Mouse (Mus musculus): ENCODE results near the gene Calml4. TPM values are rescaled to one million over a fixed set of nuclear protein-coding genes. Genes with fewer than 3 reads are reported as not detected.
"Not testable (repeated sequence)": the region's sequence is repeated elsewhere in the genome, so short reads cannot be mapped to it uniquely, and the experiment has no call there.

Gene Calml4
- polyA plus RNA-seq, 1 experiment from 2014 or later, result 7.1 TPM

- H3K9me3 ChIP-seq (replicated peaks); H3K36me3 ChIP-seq; H3K4me1 ChIP-seq; H3K4me2 ChIP-seq; H3K4me3 ChIP-seq (replicated peaks); H3K27ac ChIP-seq (replicated peaks); H3K9ac ChIP-seq (replicated peaks); ATAC-seq (ENCODE audit: low FRiP score); H3K27me3 ChIP-seq (replicated peaks): not testable (repeated sequence)
- 92% methylated on average over 5 of the region's 6 CpGs for WGBS
Observed at GRCm38 (mm10) chr9:62819910-62820309, 38.0 kb upstream of the Calml4 start.

GRCm38 (mm10) chr9:62820829-62821228 is 37.1 kb upstream of the Calml4 start:
- Histone ChIP-seq H3K9me3 (replicated peaks) (no peaks in the 10 kb centered on the region), H3K4me1 (peaks cover 18% of the 10 kb centered on the region), H3K4me2 (no peak overlapping the region), H3K27ac (replicated peaks) (no peak overlapping the region), H3K4me3 (replicated peaks) (no peak overlapping the region), H3K36me3 (no peaks in the 10 kb centered on the region), H3K9ac (replicated peaks) (no peak overlapping the region), H3K27me3 (replicated peaks) (no peaks in the 10 kb centered on the region)
- ATAC-seq (ENCODE audit: low FRiP score), result no peak
- 85% methylated on average over 6 of the region's 6 CpGs for WGBS

GRCm38 (mm10) chr9:62821811-62822210 is 36.1 kb upstream of the Calml4 start:
- H3K27ac ChIP-seq (replicated peaks), result no peak overlapping the region
- H3K4me2 ChIP-seq, result no peak overlapping the region
- H3K4me3 ChIP-seq (replicated peaks), result no peak overlapping the region
- no peaks in the 10 kb centered on the region for H3K27me3 ChIP-seq (replicated peaks)
- no peak overlapping the region for H3K9ac ChIP-seq (replicated peaks)
- H3K36me3 ChIP-seq, result no peaks in the 10 kb centered on the region
- no peak for ATAC-seq (ENCODE audit: low FRiP score)
- WGBS, result 94% methylated on average over 7 of the region's 7 CpGs
- H3K9me3 ChIP-seq (replicated peaks), result no peaks in the 10 kb centered on the region
- H3K4me1 ChIP-seq, result peaks cover 21% of the 10 kb centered on the region

DNA sequence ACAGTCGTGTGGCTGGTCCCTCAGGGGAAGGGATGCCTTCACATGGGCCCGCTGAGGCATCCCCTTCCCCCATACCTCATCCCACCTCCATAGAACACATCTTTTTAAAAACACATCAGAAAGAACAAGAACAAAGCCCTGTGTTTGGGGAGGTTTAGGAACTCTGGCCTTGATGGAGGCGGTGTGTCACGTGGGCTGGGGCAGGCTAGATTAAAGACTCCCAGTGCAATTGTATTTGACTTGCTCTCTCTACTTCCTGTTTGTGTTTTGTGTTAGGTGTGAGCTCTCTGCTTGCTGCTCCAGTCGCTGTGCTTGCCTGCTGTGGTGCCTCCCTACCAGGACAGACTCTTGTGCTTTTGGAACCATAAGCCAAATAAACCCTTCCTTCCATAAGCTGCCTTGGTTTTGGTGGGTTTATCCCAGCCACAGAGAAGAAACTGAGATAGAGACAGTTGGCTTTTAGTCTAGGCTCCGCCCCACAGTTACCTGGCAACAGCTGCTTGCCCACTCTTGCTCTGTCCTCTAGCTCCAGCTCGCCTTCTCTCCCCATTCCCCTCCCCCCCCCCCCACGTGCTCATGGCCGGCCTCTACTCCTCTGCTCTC is 32.0 kb upstream of the Calml4 start:
- H3K36me3 ChIP-seq, result no peaks in the 10 kb centered on the region
- WGBS, result 11% methylated on average over 9 of the region's 9 CpGs
- no peak overlapping the region for H3K9ac ChIP-seq (replicated peaks)
- H3K4me2 ChIP-seq, result no peak overlapping the region
- no peak overlapping the region for H3K27ac ChIP-seq (replicated peaks)
- H3K4me3 ChIP-seq (replicated peaks), result no peak overlapping the region
- H3K9me3 ChIP-seq (replicated peaks), result no peaks in the 10 kb centered on the region
- peaks cover 25% of the 10 kb centered on the region for H3K4me1 ChIP-seq
- H3K27me3 ChIP-seq (replicated peaks), result no peaks in the 10 kb centered on the region
- no peak for ATAC-seq (ENCODE audit: low FRiP score)

DNA sequence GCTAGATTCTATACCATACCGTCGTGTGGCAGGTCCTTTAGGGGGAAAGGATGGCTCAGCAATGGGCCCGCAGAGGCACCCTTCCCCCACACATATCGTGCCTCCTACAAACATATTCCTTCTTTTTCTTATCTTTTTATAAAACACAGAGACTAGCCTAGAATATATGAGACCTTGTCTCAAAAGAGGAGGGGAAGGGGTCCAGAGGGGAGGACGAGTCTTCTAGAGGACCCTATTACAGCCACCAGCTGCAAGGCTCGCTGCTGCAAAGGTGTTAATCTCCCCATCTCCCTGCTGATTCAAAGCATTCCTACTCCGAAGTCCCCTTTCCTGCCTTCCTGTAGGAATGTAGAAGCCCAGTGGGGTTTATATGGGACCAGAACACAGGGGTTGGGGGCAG is 31.4 kb upstream of the Calml4 start:
- no peak overlapping the region for H3K27ac ChIP-seq (replicated peaks)
- no peaks in the 10 kb centered on the region for H3K27me3 ChIP-seq (replicated peaks)
- WGBS, result 12% methylated on average over 7 of the region's 7 CpGs
- peaks cover 25% of the 10 kb centered on the region for H3K4me1 ChIP-seq
- no peak for ATAC-seq (ENCODE audit: low FRiP score)
- H3K9me3 ChIP-seq (replicated peaks), result no peaks in the 10 kb centered on the region
- H3K4me2 ChIP-seq, result no peak overlapping the region
- H3K9ac ChIP-seq (replicated peaks), result no peak overlapping the region
- H3K36me3 ChIP-seq, result no peaks in the 10 kb centered on the region
- no peak overlapping the region for H3K4me3 ChIP-seq (replicated peaks)

GRCm38 (mm10) chr9:62827939-62828652 is 29.8 kb upstream of the Calml4 start:
- peak overlapping the region; percentile 41 for H3K4me3 ChIP-seq (replicated peaks)
- ATAC-seq (ENCODE audit: low FRiP score), result peak; percentile 9; the same call in 1 of the 2 replicates
- H3K27me3 ChIP-seq (replicated peaks), result no peaks in the 10 kb centered on the region
- no peaks in the 10 kb centered on the region for H3K9me3 ChIP-seq (replicated peaks)
- peak overlapping the region; percentile 56 for H3K4me2 ChIP-seq
- H3K36me3 ChIP-seq, result no peaks in the 10 kb centered on the region
- WGBS, result 15% methylated on average over 24 of the region's 24 CpGs
- peak overlapping the region; percentile 28 for H3K27ac ChIP-seq (replicated peaks)
- peaks cover 25% of the 10 kb centered on the region for H3K4me1 ChIP-seq
- 0 out of 2 replicates have a peak overlapping the region, but pooled peaks have one; percentile 29 for H3K9ac ChIP-seq (replicated peaks)

- Histone ChIP-seq H3K4me1 (peaks cover 25% of the 10 kb centered on the region), H3K4me3 (replicated peaks) (peak overlapping the region; percentile 41), H3K4me2 (peak overlapping the region; percentile 56), H3K27ac (replicated peaks) (peak overlapping the region; percentile 28), H3K9ac (replicated peaks) (0 out of 2 replicates have a peak overlapping the region, but pooled peaks have one; percentile 29), H3K9me3 (replicated peaks) (no peaks in the 10 kb centered on the region), H3K27me3 (replicated peaks) (no peaks in the 10 kb centered on the region), H3K36me3 (no peaks in the 10 kb centered on the region)
- ATAC-seq (ENCODE audit: low FRiP score), result peak; percentile 90
- WGBS, result under 1% methylated on average over 23 of the region's 23 CpGs
Observed at GRCm38 (mm10) chr9:62828662-62829086, 29.2 kb upstream of the Calml4 start.

GRCm38 (mm10) chr9:62829877-62830276 is 28.0 kb upstream of the Calml4 start:
- Histone ChIP-seq H3K4me2 (no peak overlapping the region), H3K27ac (replicated peaks) (no peak overlapping the region), H3K4me1 (peaks cover 25% of the 10 kb centered on the region), H3K4me3 (replicated peaks) (no peak overlapping the region), H3K36me3 (no peaks in the 10 kb centered on the region), H3K9me3 (replicated peaks) (no peaks in the 10 kb centered on the region), H3K27me3 (replicated peaks) (no peaks in the 10 kb centered on the region), H3K9ac (replicated peaks) (no peak overlapping the region)
- 80% methylated on average over 6 of the region's 6 CpGs for WGBS
- no peak for ATAC-seq (ENCODE audit: low FRiP score)

- no peak for ATAC-seq (ENCODE audit: low FRiP score)
- H3K27ac ChIP-seq (replicated peaks), result no peak overlapping the region
- H3K9ac ChIP-seq (replicated peaks), result no peak overlapping the region
- peaks cover 10% of the 10 kb centered on the region for H3K4me1 ChIP-seq
- H3K36me3 ChIP-seq, result no peaks in the 10 kb centered on the region
- WGBS, result 81% methylated on average over 5 of the region's 5 CpGs
- H3K9me3 ChIP-seq (replicated peaks), result no peaks in the 10 kb centered on the region
- H3K27me3 ChIP-seq (replicated peaks), result no peaks in the 10 kb centered on the region
- no peak overlapping the region for H3K4me2 ChIP-seq
- no peak overlapping the region for H3K4me3 ChIP-seq (replicated peaks)
Observed at GRCm38 (mm10) chr9:62834906-62835305, 23.0 kb upstream of the Calml4 start.

GRCm38 (mm10) chr9:62835705-62836446 is 22.0 kb upstream of the Calml4 start:
- Histone ChIP-seq H3K4me1 (peaks cover 11% of the 10 kb centered on the region), H3K4me3 (replicated peaks) (no peak overlapping the region), H3K4me2 (no peak overlapping the region), H3K9ac (replicated peaks) (no peak overlapping the region), H3K27ac (replicated peaks) (no peak overlapping the region), H3K36me3 (no peaks in the 10 kb centered on the region), H3K9me3 (replicated peaks) (no peaks in the 10 kb centered on the region), H3K27me3 (replicated peaks) (no peaks in the 10 kb centered on the region)
- 34% methylated on average over 4 of the region's 4 CpGs for WGBS
- ATAC-seq (ENCODE audit: low FRiP score), result no peak

- no peak overlapping the region for H3K4me3 ChIP-seq (replicated peaks)
- no peaks in the 10 kb centered on the region for H3K27me3 ChIP-seq (replicated peaks)
- 52% methylated on average over 3 of the region's 3 CpGs for WGBS
- no peaks in the 10 kb centered on the region for H3K36me3 ChIP-seq
- H3K9ac ChIP-seq (replicated peaks), result no peak overlapping the region
- ATAC-seq (ENCODE audit: low FRiP score), result no peak
- H3K4me2 ChIP-seq, result no peak overlapping the region
- H3K27ac ChIP-seq (replicated peaks), result peak overlapping the region; percentile 60; the same call in 1 of the 2 replicates
- peaks cover 11% of the 10 kb centered on the region for H3K4me1 ChIP-seq
- no peaks in the 10 kb centered on the region for H3K9me3 ChIP-seq (replicated peaks)
Observed at GRCm38 (mm10) chr9:62837611-62838010, 20.3 kb upstream of the Calml4 start.

- WGBS, result 21% methylated on average over 8 of the region's 8 CpGs
- Histone ChIP-seq H3K4me1 (peaks cover 11% of the 10 kb centered on the region), H3K4me2 (peak overlapping the region; percentile 91), H3K36me3 (no peaks in the 10 kb centered on the region), H3K4me3 (replicated peaks) (peak overlapping the region; percentile 66), H3K9ac (replicated peaks) (no peak overlapping the region), H3K27ac (replicated peaks) (peak overlapping the region; percentile 60), H3K27me3 (replicated peaks) (no peaks in the 10 kb centered on the region), H3K9me3 (replicated peaks) (no peaks in the 10 kb centered on the region)
- ATAC-seq (ENCODE audit: low FRiP score), result peak; percentile 30; the same call in 1 of the 2 replicates
Observed at GRCm38 (mm10) chr9:62838146-62838505, 19.8 kb upstream of the Calml4 start.

Data from neural tube, embryonic 15.5 days (tissue).